Mouse (Mus musculus) kidney, postnatal 0 days (tissue): Measurements from ENCODE around the gene 1810037I17Rik. TPM values are rescaled to one million over a fixed set of nuclear protein-coding genes. Genes with fewer than 3 reads are reported as not detected.

Experiments used
- ATAC-seq: fragments of 200-750 bp; cut with Nextera tagmentation; replicated peaks from 2 replicates; pipeline ENCODE4 v1.8.0; 2017; ENCODE audit warnings: low read depth, moderate number of reproducible peaks, moderate TSS enrichment, moderate library complexity; ENCODE audit not compliant: low FRiP score
- DNase-seq: peaks from one replicate; pipeline ENCODE4 v3.0.0-alpha.2; 2016; ENCODE audit warnings: low spot score
- H3K27ac ChIP-seq: fragments of 300-500 bp; sonication (generic); 2 replicates; pipeline ENCODE4 v1.5.1; 2014; ENCODE audit warnings: mild to moderate bottlenecking
- H3K27me3 ChIP-seq: fragments of 300-500 bp; sonication (generic); 2 replicates; pipeline ENCODE4 v1.6.1; 2014; ENCODE audit warnings: low read length, mixed read lengths; ENCODE audit not compliant: insufficient read depth
- H3K36me3 ChIP-seq: fragments of 300-500 bp; sonication (generic); 2 replicates; pipeline ENCODE4 v1.6.1; 2014; ENCODE audit warnings: low read length, mixed read lengths; ENCODE audit not compliant: insufficient read depth
- H3K4me1 ChIP-seq: fragments of 300-500 bp; sonication (generic); replicated peaks from 2 replicates; pipeline ENCODE4 v1.6.1; 2014; ENCODE audit warnings: antibody characterized with exemption, low read length, mixed read lengths; ENCODE audit not compliant: insufficient read depth
- H3K4me2 ChIP-seq: fragments of 300-500 bp; sonication (generic); 2 replicates; pipeline ENCODE4 v1.6.1; 2014; ENCODE audit warnings: mild to moderate bottlenecking, low read length, moderate library complexity, mixed read lengths
- H3K4me3 ChIP-seq: fragments of 300-500 bp; sonication (generic); replicated peaks from 2 replicates; pipeline ENCODE4 v1.5.1; 2014; ENCODE audit warnings: low read depth, low read length
- H3K9ac ChIP-seq: fragments of 300-500 bp; sonication (generic); 2 replicates; pipeline ENCODE4 v1.6.1; 2014; ENCODE audit warnings: low read depth, low read length
- H3K9me3 ChIP-seq: fragments of 300-500 bp; sonication (generic); replicated peaks from 2 replicates; pipeline ENCODE4 v1.6.1; 2016; ENCODE audit warnings: low read length, inconsistent platforms, mixed read lengths
- CTCF ChIP-seq: IDR thresholded peaks from 2 replicates; pipeline ENCODE4 v1.5.1; 2016; ENCODE audit warnings: antibody characterized with exemption, low read depth, mild to moderate bottlenecking, moderate library complexity
- WGBS: fragments of 180-500 bp; shearing (Covaris S2); extraction: QIAGEN DNeasy Blood & Tissue Kit; methylation state at CpG from one replicate; pipeline ENCODE4 v1.1.7; 2014; 5-methylcytosine and 5-hydroxymethylcytosine counted together
- polyA plus RNA-seq: library from polyadenylated mRNA; unstranded; fragments of >200 nt; fragmentation: Nextera tagmentation; extraction: Ambion mirVana; gene quantifications from 2 replicates; pipeline ENCODE4 v1.2.1, GENCODE M21; 2015

Gene 1810037I17Rik
- polyA plus RNA-seq, 1 experiment from 2014 or later: 140 TPM

DNA sequence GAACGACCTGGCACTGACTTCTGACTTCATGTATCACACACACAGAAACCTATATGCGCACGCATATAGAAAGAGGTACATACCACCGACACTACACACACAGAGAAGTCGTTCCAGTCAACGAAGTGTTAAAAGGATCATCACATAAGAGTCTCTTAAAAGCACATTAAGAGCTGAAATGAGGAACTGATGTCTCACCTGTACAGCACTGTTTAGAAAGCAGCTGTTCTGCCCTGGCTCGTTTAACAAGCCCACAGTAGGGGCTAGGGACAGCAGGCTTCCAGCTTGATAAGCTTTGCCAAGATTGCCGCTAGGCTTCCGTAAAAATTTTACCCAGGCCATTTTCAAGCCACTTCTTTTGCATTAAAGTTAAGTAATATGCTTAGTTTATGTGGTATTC, 44.4 kb downstream of the 1810037I17Rik start:
- Histone ChIP-seq H3K27me3 (no peaks in the 10 kb centered on the region), H3K4me3 (no peak overlapping the region), H3K4me1 (no peaks in the 10 kb centered on the region), H3K9ac (no peak overlapping the region), H3K4me2 (no peak overlapping the region), H3K9me3 (no peaks in the 10 kb centered on the region), H3K27ac (no peak overlapping the region), H3K36me3 (peaks cover 11% of the 10 kb centered on the region)
- ATAC-seq: no peak
- WGBS: 88% methylated on average over 9 of the region's 9 CpGs
- no peak for TF ChIP-seq CTCF
- DNase-seq: no peak

GRCm38 (mm10) chr3:122972126-122972822, 48.3 kb downstream of the 1810037I17Rik start:
- Histone ChIP-seq H3K27me3 (no peaks in the 10 kb centered on the region), H3K4me1 (no peaks in the 10 kb centered on the region), H3K4me2 (no peak overlapping the region), H3K9me3 (no peaks in the 10 kb centered on the region), H3K36me3 (peaks cover 8% of the 10 kb centered on the region; the same call in 1 of the 2 replicates), H3K4me3 (no peak overlapping the region), H3K9ac (no peak overlapping the region), H3K27ac (no peak overlapping the region)
- DNase-seq (no peak), ATAC-seq (no peak)
- WGBS: 67% methylated on average over 3 of the region's 3 CpGs
- TF ChIP-seq CTCF: no peak

- TF ChIP-seq CTCF: no peak
- Histone ChIP-seq H3K9me3 (no peaks in the 10 kb centered on the region), H3K4me1 (no peaks in the 10 kb centered on the region), H3K27me3 (no peaks in the 10 kb centered on the region), H3K4me3 (no peak overlapping the region), H3K36me3 (no peaks in the 10 kb centered on the region), H3K4me2 (no peak overlapping the region), H3K27ac (no peak overlapping the region), H3K9ac (no peak overlapping the region)
- 59% methylated on average over 3 of the region's 3 CpGs for WGBS
- DNase-seq (no peak), ATAC-seq (no peak)
Measured at GRCm38 (mm10) chr3:122974833-122975232, 50.8 kb downstream of the 1810037I17Rik start.

GRCm38 (mm10) chr3:122975363-122975762, 51.4 kb downstream of the 1810037I17Rik start:
- H3K4me1 ChIP-seq: no peaks in the 10 kb centered on the region
- no peaks in the 10 kb centered on the region for H3K9me3 ChIP-seq
- H3K36me3 ChIP-seq: no peaks in the 10 kb centered on the region
- H3K27me3 ChIP-seq: no peaks in the 10 kb centered on the region
- H3K9ac ChIP-seq: no peak overlapping the region
- H3K27ac ChIP-seq: no peak overlapping the region
- H3K4me3 ChIP-seq: no peak overlapping the region
- 70% methylated on average over 4 of the region's 4 CpGs for WGBS
- no peak for TF ChIP-seq CTCF
- DNase-seq (no peak), ATAC-seq (no peak)
- no peak overlapping the region for H3K4me2 ChIP-seq

Other genes with a start within 250 kb of the 1810037I17Rik start
- 3.1 and 3.7 TPM in 2 replicates for gene Pde5a, start 195.3 kb upstream of the 1810037I17Rik start, polyA plus RNA-seq
- gene Fabp2, start 29.1 kb upstream of the 1810037I17Rik start, polyA plus RNA-seq: 0.47 and 0.83 TPM in 2 replicates
- not detected in 2 replicates for gene Gm10959, start 4.8 kb upstream of the 1810037I17Rik start, polyA plus RNA-seq
- gene Usp53, start 60.3 kb downstream of the 1810037I17Rik start, polyA plus RNA-seq: 12.5 and 13.2 TPM in 2 replicates
- not detected in 2 replicates for gene Myoz2, start 110.8 kb downstream of the 1810037I17Rik start, polyA plus RNA-seq